8 mouse cellular contexts compared by ENCODE assay signal in genomic region chr8:87847796-87848195, GRCm38 (mm10).
DNase-seq lines count a peak whose midpoint lies in the region; ATAC-seq lines count a peak whose summit lies in the region.

No protein-coding gene starts in this region.

- intact Hi-C loops in heart, postnatal 10 days (cut with DNase I) = no loop called here

- no peak overlapping the region for H3K4me2 ChIP-seq in hindbrain, embryonic 16.5 days (ENCODE audit: low read length)
- no peak overlapping the region for H3K4me2 ChIP-seq in hindbrain, embryonic 14.5 days (replicated peaks)

- DNase-seq in hindbrain, embryonic 14.5 days (ENCODE audit: low spot score) = no peak
- DNase-seq in adipocyte (ENCODE audit: low spot score) = peak; percentile 60
- peak; percentile 66 to 69 for DNase-seq in cerebellum, postnatal 14 days
- peak; percentile 46 to 57 for DNase-seq in heart, postnatal 10 days
- no peak for DNase-seq in adrenal gland, postnatal 25 days
- no peak for DNase-seq in adrenal gland, postnatal 4 days (ENCODE audit: low spot score in 2 of 2)
- DNase-seq in kidney, postnatal 14 days = no peak

- no peak; the same call in 1 of the 2 replicates for ATAC-seq in hindbrain, embryonic 16.5 days
- no peak for ATAC-seq in hindbrain, embryonic 14.5 days (ENCODE audit: low FRiP score)

- peaks cover 3% of the 10 kb centered on the region; the same call in 1 of the 2 replicates for H3K4me1 ChIP-seq in hindbrain, embryonic 16.5 days (ENCODE audit: control insufficient read depth, insufficient read depth, low read depth, low read length)
- no peaks in the 10 kb centered on the region for H3K4me1 ChIP-seq in hindbrain, embryonic 14.5 days (replicated peaks; ENCODE audit: control insufficient read depth, insufficient read depth, low read length)

- WGBS in hindbrain, embryonic 16.5 days = 64% methylated on average over 6 of the region's 6 CpGs
- WGBS in hindbrain, embryonic 14.5 days = 72% methylated on average over 6 of the region's 6 CpGs

- H3K9ac ChIP-seq in hindbrain, embryonic 16.5 days (ENCODE audit: low read depth, low read length) = no peak overlapping the region
- no peak overlapping the region for H3K9ac ChIP-seq in hindbrain, embryonic 14.5 days

- no peaks in the 10 kb centered on the region for H3K36me3 ChIP-seq in hindbrain, embryonic 16.5 days (ENCODE audit: control insufficient read depth, insufficient read depth, low read length)
- 0 out of 2 replicates have a peak, but pooled peaks cover 4% of the 10 kb centered on the region for H3K36me3 ChIP-seq in hindbrain, embryonic 14.5 days (replicated peaks; ENCODE audit: control insufficient read depth, insufficient read depth)

- H3K9me3 ChIP-seq in hindbrain, embryonic 16.5 days (ENCODE audit: control insufficient read depth, low read length) = no peaks in the 10 kb centered on the region
- no peaks in the 10 kb centered on the region for H3K9me3 ChIP-seq in hindbrain, embryonic 14.5 days (ENCODE audit: control insufficient read depth, low read length)

- no peaks in the 10 kb centered on the region for H3K27me3 ChIP-seq in hindbrain, embryonic 16.5 days (replicated peaks; ENCODE audit: control insufficient read depth, insufficient read depth, low read length)
- H3K27me3 ChIP-seq in hindbrain, embryonic 14.5 days (ENCODE audit: control insufficient read depth, insufficient read depth, low read length) = no peaks in the 10 kb centered on the region

- H3K27ac ChIP-seq in hindbrain, embryonic 16.5 days (ENCODE audit: low read depth, low read length) = peak overlapping the region; percentile 33; the same call in 1 of the 2 replicates
- no peak overlapping the region for H3K27ac ChIP-seq in hindbrain, embryonic 14.5 days

- no peak overlapping the region for H3K4me3 ChIP-seq in hindbrain, embryonic 16.5 days (ENCODE audit: low read length)
- no peak overlapping the region for H3K4me3 ChIP-seq in hindbrain, embryonic 14.5 days (replicated peaks; ENCODE audit: low read length)

Comparison
In these comparisons a context has a peak if more than half of its experiments do, and no peak if none do; other contexts are left out.
1. DNase-seq: peak in adipocyte (single experiment), cerebellum, postnatal 14 days (2 of 2) and heart, postnatal 10 days (2 of 2); none in hindbrain, embryonic 14.5 days (single experiment), adrenal gland, postnatal 25 days (single experiment), adrenal gland, postnatal 4 days (0 of 2) and kidney, postnatal 14 days (single experiment).